Mouse (Mus musculus) heart, embryonic 10.5 days (tissue): Measurements from ENCODE around the gene Ldlrad1. TPM values are rescaled to one million over a fixed set of nuclear protein-coding genes. Genes with fewer than 3 reads are reported as not detected.

Experiments
- DNase-seq: peaks from one replicate; pipeline ENCODE4 v3.0.0-alpha.2; 2017; ENCODE audit warnings: low spot score
- H3K27ac ChIP-seq: fragments of 300-500 bp; sonication (generic); 2 replicates; pipeline ENCODE4 v1.5.1; 2016; ENCODE audit warnings: mild to moderate bottlenecking
- H3K27me3 ChIP-seq: fragments of 300-500 bp; sonication (generic); 2 replicates; pipeline ENCODE4 v1.6.1; 2016; ENCODE audit warnings: mild to moderate bottlenecking; ENCODE audit not compliant: poor library complexity, insufficient read depth, severe bottlenecking
- H3K36me3 ChIP-seq: fragments of 300-500 bp; sonication (generic); 2 replicates; pipeline ENCODE4 v1.6.1; 2016; ENCODE audit warnings: mild to moderate bottlenecking, moderate library complexity
- H3K4me1 ChIP-seq: fragments of 300-500 bp; sonication (generic); 2 replicates; pipeline ENCODE4 v1.6.1; 2016; ENCODE audit warnings: mild to moderate bottlenecking
- H3K4me3 ChIP-seq: fragments of 300-500 bp; sonication (generic); 2 replicates; pipeline ENCODE4 v1.5.1; 2016; ENCODE audit warnings: mild to moderate bottlenecking, moderate library complexity
- H3K9me3 ChIP-seq: fragments of 300-500 bp; sonication (generic); 2 replicates; pipeline ENCODE4 v1.6.1; 2016; ENCODE audit warnings: mild to moderate bottlenecking, moderate library complexity
- WGBS: fragments of 180-500 bp; shearing (Covaris S2); methylation state at CpG from one replicate; pipeline ENCODE4 v1.1.7; 2016; 5-methylcytosine and 5-hydroxymethylcytosine counted together
- polyA plus RNA-seq: library from polyadenylated mRNA; unstranded; fragments of >200 nt; fragmentation: Nextera tagmentation; extraction: Ambion mirVana; gene quantifications from 2 replicates; pipeline ENCODE4 v1.2.1, GENCODE M21; 2016

The Ldlrad1 gene
- polyA plus RNA-seq, 1 experiment from 2014 or later, result not detected

- Histone ChIP-seq H3K4me3 (no peak overlapping the region), H3K36me3 (peaks cover 18% of the 10 kb centered on the region), H3K27me3 (no peaks in the 10 kb centered on the region), H3K9me3 (no peaks in the 10 kb centered on the region), H3K4me1 (peaks cover 16% of the 10 kb centered on the region; the same call in 1 of the 2 replicates), H3K27ac (no peak overlapping the region)
- WGBS, result 65% methylated on average over 2 of the region's 2 CpGs
- no peak for DNase-seq
These were observed 26.2 kb upstream of the Ldlrad1 start for GRCm38 (mm10) chr4:107182796-107183195.

DNA sequence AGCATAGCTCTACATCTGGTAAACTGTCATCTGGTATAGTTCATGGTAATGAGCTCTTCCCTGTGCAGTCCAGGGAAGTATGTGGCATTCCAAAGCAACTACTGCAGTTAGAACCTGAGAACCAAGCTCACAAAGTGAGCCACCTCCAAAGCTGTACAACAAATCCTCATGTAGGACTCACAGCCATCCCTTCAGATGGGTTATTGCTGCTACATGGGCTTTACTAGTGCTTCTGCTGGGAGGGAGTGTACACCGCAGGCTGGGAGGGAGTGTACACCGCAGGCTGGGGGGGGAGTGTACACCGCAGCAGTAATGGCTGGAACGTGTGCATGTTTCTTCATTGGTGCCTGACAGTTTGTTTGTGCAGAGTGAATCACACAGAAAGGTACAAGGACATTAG is 25.8 kb upstream of the Ldlrad1 start:
- Histone ChIP-seq H3K27ac (no peak overlapping the region), H3K4me3 (no peak overlapping the region), H3K4me1 (peaks cover 16% of the 10 kb centered on the region; the same call in 1 of the 2 replicates), H3K27me3 (no peaks in the 10 kb centered on the region), H3K36me3 (peaks cover 22% of the 10 kb centered on the region), H3K9me3 (no peaks in the 10 kb centered on the region)
- WGBS, result 92% methylated on average over 4 of the region's 4 CpGs
- no peak for DNase-seq

GRCm38 (mm10) chr4:107185703-107186102 is 23.3 kb upstream of the Ldlrad1 start:
- WGBS, result 81% methylated on average over 3 of the region's 3 CpGs
- Histone ChIP-seq H3K4me1 (peaks cover 6% of the 10 kb centered on the region; the same call in 1 of the 2 replicates), H3K36me3 (peaks cover 44% of the 10 kb centered on the region), H3K9me3 (no peaks in the 10 kb centered on the region), H3K4me3 (no peak overlapping the region), H3K27ac (no peak overlapping the region), H3K27me3 (no peaks in the 10 kb centered on the region)
- no peak for DNase-seq

- WGBS, result 95% methylated on average over 3 of the region's 3 CpGs
- Histone ChIP-seq H3K4me3 (no peak overlapping the region), H3K9me3 (no peaks in the 10 kb centered on the region), H3K4me1 (no peaks in the 10 kb centered on the region), H3K27me3 (no peaks in the 10 kb centered on the region), H3K36me3 (peaks cover 84% of the 10 kb centered on the region), H3K27ac (no peak overlapping the region)
- no peak for DNase-seq
These were observed 15.1 kb upstream of the Ldlrad1 start for GRCm38 (mm10) chr4:107193841-107194240.

- no peaks in the 10 kb centered on the region for H3K9me3 ChIP-seq
- peaks cover 86% of the 10 kb centered on the region for H3K36me3 ChIP-seq
- no peak for DNase-seq
- H3K4me3 ChIP-seq, result no peak overlapping the region
- H3K4me1 ChIP-seq, result no peaks in the 10 kb centered on the region
- 98% methylated on average over 2 of the region's 2 CpGs for WGBS
- H3K27me3 ChIP-seq, result no peaks in the 10 kb centered on the region
- H3K27ac ChIP-seq, result no peak overlapping the region
These were observed 12.5 kb upstream of the Ldlrad1 start for GRCm38 (mm10) chr4:107196454-107196853.

GRCm38 (mm10) chr4:107198072-107198471 is 10.9 kb upstream of the Ldlrad1 start:
- H3K4me1 ChIP-seq, result no peaks in the 10 kb centered on the region
- H3K27ac ChIP-seq, result no peak overlapping the region
- H3K27me3 ChIP-seq, result no peaks in the 10 kb centered on the region
- no peak overlapping the region for H3K4me3 ChIP-seq
- H3K9me3 ChIP-seq, result no peaks in the 10 kb centered on the region
- no peak for DNase-seq
- peaks cover 91% of the 10 kb centered on the region for H3K36me3 ChIP-seq
- WGBS, result 92% methylated on average over 5 of the region's 5 CpGs

- Histone ChIP-seq H3K4me3 (no peak overlapping the region), H3K36me3 (peaks cover 93% of the 10 kb centered on the region), H3K27ac (no peak overlapping the region), H3K4me1 (no peaks in the 10 kb centered on the region), H3K27me3 (no peaks in the 10 kb centered on the region), H3K9me3 (no peaks in the 10 kb centered on the region)
- WGBS, result 91% methylated on average over 3 of the region's 3 CpGs
- DNase-seq, result no peak
These were observed 7.2 kb upstream of the Ldlrad1 start for GRCm38 (mm10) chr4:107201779-107202178.

DNA sequence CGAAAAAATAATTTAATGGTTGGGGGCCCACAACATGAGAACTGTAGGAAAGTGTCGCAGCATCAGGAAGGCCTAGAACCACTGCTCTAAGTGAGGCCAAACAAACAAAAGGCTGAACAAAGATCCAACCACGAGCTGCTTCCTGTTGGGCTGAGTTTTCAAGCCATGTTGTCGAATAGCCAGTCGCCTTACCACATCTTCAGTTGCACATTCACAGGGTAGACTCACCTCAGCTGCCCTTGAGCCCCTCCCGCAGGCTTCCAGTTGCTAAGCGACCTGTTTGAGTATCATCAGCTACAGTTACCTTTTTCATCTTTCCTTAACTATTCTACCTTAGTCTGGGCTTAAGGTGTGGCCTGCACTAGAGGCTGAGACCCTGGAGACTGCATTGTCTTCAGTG is 6.0 kb upstream of the Ldlrad1 start:
- Histone ChIP-seq H3K4me1 (no peaks in the 10 kb centered on the region), H3K36me3 (peaks cover 93% of the 10 kb centered on the region), H3K9me3 (no peaks in the 10 kb centered on the region), H3K4me3 (no peak overlapping the region), H3K27ac (no peak overlapping the region), H3K27me3 (no peaks in the 10 kb centered on the region)
- WGBS, result 86% methylated on average over 7 of the region's 7 CpGs
- DNase-seq, result no peak

GRCm38 (mm10) chr4:107207016-107207415 is 2.0 kb upstream of the Ldlrad1 start:
- no peak overlapping the region for H3K27ac ChIP-seq
- WGBS, result 92% methylated on average over 2 of the region's 2 CpGs
- DNase-seq, result no peak
- H3K9me3 ChIP-seq, result no peaks in the 10 kb centered on the region
- H3K4me3 ChIP-seq, result no peak overlapping the region
- no peaks in the 10 kb centered on the region for H3K27me3 ChIP-seq
- peaks cover 58% of the 10 kb centered on the region for H3K36me3 ChIP-seq
- H3K4me1 ChIP-seq, result peaks cover 8% of the 10 kb centered on the region

- Histone ChIP-seq H3K4me3 (no peak overlapping the region), H3K36me3 (peaks cover 23% of the 10 kb centered on the region; the same call in 1 of the 2 replicates), H3K9me3 (no peaks in the 10 kb centered on the region), H3K27me3 (peaks cover 7% of the 10 kb centered on the region; the same call in 1 of the 2 replicates), H3K27ac (no peak overlapping the region), H3K4me1 (peaks cover 17% of the 10 kb centered on the region)
- 73% methylated on average over 5 of the region's 5 CpGs for WGBS
- DNase-seq, result no peak
These were observed 1.6 kb downstream of the Ldlrad1 start for GRCm38 (mm10) chr4:107210483-107211097.

DNA sequence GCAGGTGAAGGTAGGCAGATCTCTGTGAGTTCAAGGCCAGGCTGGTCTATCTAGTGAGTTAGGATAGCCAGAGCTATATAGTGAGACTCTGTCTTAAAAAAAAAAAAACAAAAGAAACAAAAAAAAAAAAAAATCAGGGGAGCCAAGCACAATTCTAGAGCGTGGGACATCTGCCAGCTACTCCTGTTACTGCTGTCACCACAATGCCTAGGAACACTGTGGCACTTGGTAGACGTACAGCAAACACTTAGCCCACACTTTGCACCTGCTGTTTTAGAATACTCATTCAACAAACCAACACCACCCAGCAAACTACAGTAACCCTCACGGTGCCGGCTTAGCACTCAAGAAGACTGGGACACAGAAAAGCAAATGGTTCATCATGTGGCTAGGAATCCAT is 2.5 kb downstream of the Ldlrad1 start:
- H3K9me3 ChIP-seq, result no peaks in the 10 kb centered on the region
- no peak for DNase-seq
- WGBS, result 82% methylated on average over 4 of the region's 4 CpGs
- H3K27ac ChIP-seq, result no peak overlapping the region
- H3K27me3 ChIP-seq, result peaks cover 10% of the 10 kb centered on the region; the same call in 1 of the 2 replicates
- H3K36me3 ChIP-seq, result peaks cover 17% of the 10 kb centered on the region; the same call in 1 of the 2 replicates
- no peak overlapping the region for H3K4me3 ChIP-seq
- H3K4me1 ChIP-seq, result peaks cover 17% of the 10 kb centered on the region

GRCm38 (mm10) chr4:107211936-107212335 is 3.0 kb downstream of the Ldlrad1 start:
- H3K9me3 ChIP-seq, result no peaks in the 10 kb centered on the region
- 89% methylated on average over 5 of the region's 5 CpGs for WGBS
- peaks cover 14% of the 10 kb centered on the region; the same call in 1 of the 2 replicates for H3K36me3 ChIP-seq
- no peak for DNase-seq
- peaks cover 17% of the 10 kb centered on the region for H3K4me1 ChIP-seq
- no peak overlapping the region for H3K4me3 ChIP-seq
- H3K27ac ChIP-seq, result no peak overlapping the region
- peaks cover 10% of the 10 kb centered on the region; the same call in 1 of the 2 replicates for H3K27me3 ChIP-seq

- H3K9me3 ChIP-seq, result no peaks in the 10 kb centered on the region
- no peak overlapping the region; the same call in 1 of the 2 replicates for H3K27ac ChIP-seq
- H3K4me3 ChIP-seq, result no peak overlapping the region
- H3K27me3 ChIP-seq, result peaks cover 15% of the 10 kb centered on the region; the same call in 1 of the 2 replicates
- 70% methylated on average over 12 of the region's 12 CpGs for WGBS
- no peak for DNase-seq
- peaks cover 25% of the 10 kb centered on the region for H3K4me1 ChIP-seq
- no peaks in the 10 kb centered on the region for H3K36me3 ChIP-seq
These were observed 4.5 kb downstream of the Ldlrad1 start for GRCm38 (mm10) chr4:107213279-107214011.
